Comparison of ENCODE assay signal across 13 mouse cellular contexts in genomic region chr3:105099526-105100269, GRCm38 (mm10). TPM values are rescaled to one million over a fixed set of nuclear protein-coding genes. Genes with fewer than 3 reads are reported as not detected.
A peak's percentile ranks its signal among the peaks of the same experiment; 100 is the strongest.
DNase-seq lines count a peak whose midpoint lies in the region; ATAC-seq and TF ChIP-seq lines count a peak whose summit lies in the region.
"Had no signal": no experiment of that assay in that cellular context is flagged by ENCODE, and none has a peak within 500 bp of the region (broad histone marks: within the 10 kb centered on the region; RNA-seq: fewer than 3 reads in every experiment).

No protein-coding gene starts in this region.

- no peak overlapping the region for H3K4me3 ChIP-seq in forebrain, embryonic 10.5 days
- no peak overlapping the region for H3K4me3 ChIP-seq in forebrain, embryonic 15.5 days
- no peak overlapping the region for H3K4me3 ChIP-seq in kidney, embryonic 14.5 days (ENCODE audit: low read length)
- H3K4me3 ChIP-seq in left cerebral cortex, adult 2 months = no peak overlapping the region
- H3K4me3 ChIP-seq: intestine, embryonic 15.5 days had no signal

- H3K4me1 ChIP-seq in forebrain, embryonic 10.5 days = peaks cover 15% of the 10 kb centered on the region
- H3K4me1 ChIP-seq in forebrain, embryonic 15.5 days = peaks cover 8% of the 10 kb centered on the region; the same call in 1 of the 2 replicates
- peaks cover 5% of the 10 kb centered on the region for H3K4me1 ChIP-seq in kidney, embryonic 14.5 days (ENCODE audit: control insufficient read depth, insufficient read depth, low read length)

- no peaks in the 10 kb centered on the region for H3K36me3 ChIP-seq in forebrain, embryonic 10.5 days (replicated peaks)
- no peaks in the 10 kb centered on the region for H3K36me3 ChIP-seq in forebrain, embryonic 15.5 days
- no peaks in the 10 kb centered on the region for H3K36me3 ChIP-seq in kidney, embryonic 14.5 days (ENCODE audit: control insufficient read depth, insufficient read depth, low read length)
- H3K36me3 ChIP-seq: intestine, embryonic 15.5 days had no signal

- H3K9ac ChIP-seq in forebrain, embryonic 15.5 days (replicated peaks) = no peak overlapping the region
- H3K9ac ChIP-seq in kidney, embryonic 14.5 days (ENCODE audit: low read depth, low read length) = no peak overlapping the region
- H3K9ac ChIP-seq: intestine, embryonic 15.5 days had no signal

- H3K9me3 ChIP-seq in forebrain, embryonic 10.5 days = no peaks in the 10 kb centered on the region
- no peaks in the 10 kb centered on the region for H3K9me3 ChIP-seq in forebrain, embryonic 15.5 days
- H3K9me3 ChIP-seq in kidney, embryonic 14.5 days (ENCODE audit: control insufficient read depth, low read length) = no peaks in the 10 kb centered on the region
- H3K9me3 ChIP-seq: intestine, embryonic 15.5 days had no signal

- H3K4me2 ChIP-seq in forebrain, embryonic 15.5 days (replicated peaks) = no peak overlapping the region
- H3K4me2 ChIP-seq in kidney, embryonic 14.5 days (replicated peaks; ENCODE audit: low read depth, low read length) = no peak overlapping the region
- H3K4me2 ChIP-seq: intestine, embryonic 15.5 days had no signal

- no peak for TF ChIP-seq CTCF in left cerebral cortex, adult 2 months (IDR thresholded peaks at IDR 0.05)

- peak overlapping the region; percentile 45 for H3K27ac ChIP-seq in forebrain, embryonic 10.5 days
- no peak overlapping the region for H3K27ac ChIP-seq in forebrain, embryonic 15.5 days (replicated peaks)
- peak overlapping the region; percentile 43 for H3K27ac ChIP-seq in kidney, embryonic 14.5 days (ENCODE audit: low read depth, low read length)
- H3K27ac ChIP-seq in left cerebral cortex, adult 2 months = no peak overlapping the region
- H3K27ac ChIP-seq: intestine, embryonic 15.5 days had no signal

- no peak; the same call in 1 of the 2 replicates for ATAC-seq in forebrain, embryonic 15.5 days (replicated peaks)
- peak; percentile 91 for ATAC-seq in kidney, embryonic 14.5 days (ENCODE audit: low FRiP score, low TSS enrichment)
- ATAC-seq: intestine, embryonic 15.5 days had no signal

- H3K27me3 ChIP-seq in forebrain, embryonic 10.5 days (ENCODE audit: poor library complexity, severe bottlenecking) = peaks cover 4% of the 10 kb centered on the region
- H3K27me3 ChIP-seq in forebrain, embryonic 15.5 days = no peaks in the 10 kb centered on the region
- H3K27me3 ChIP-seq in kidney, embryonic 14.5 days (ENCODE audit: control insufficient read depth, insufficient read depth, low read length) = no peaks in the 10 kb centered on the region
- H3K27me3 ChIP-seq: intestine, embryonic 15.5 days had no signal

- WGBS in forebrain, embryonic 10.5 days = 14% methylated on average over 15 of the region's 15 CpGs
- WGBS in forebrain, embryonic 15.5 days = 10% methylated on average over 15 of the region's 15 CpGs
- 13% methylated on average over 15 of the region's 15 CpGs for WGBS in kidney, embryonic 14.5 days

- intact Hi-C loops in left cerebral cortex, adult 2 months (cut with DNase I) = no loop called here

- DNase-seq in forebrain, embryonic 10.5 days (ENCODE audit: extremely low spot score, low spot score) = peak; percentile 25
- DNase-seq in kidney, postnatal 25 days = no peak
- DNase-seq in urinary bladder, postnatal 14 days (ENCODE audit: low spot score) = peak; percentile 11
- no peak for DNase-seq in urinary bladder, adult 2 months (ENCODE audit: low spot score)
- no peak for DNase-seq in left cerebral cortex, adult 2 months (ENCODE audit: extremely low spot score in 1 of 2, low spot score in 2 of 2)
- DNase-seq in adrenal gland, adult 2 months = no peak
- DNase-seq: adrenal gland, postnatal 36 days; cerebellum, postnatal 25 days; lung, adult 2 months had no signal

RNA-seq across cellular contexts. Expression of gene 4930564D02Rik, which starts 33.1 kb away (rescaled TPM):
- not detected in 2 replicates for polyA plus RNA-seq in forebrain, embryonic 10.5 days (2016; fragmentation: Nextera tagmentation; extraction: Ambion mirVana)
- polyA plus RNA-seq in forebrain, embryonic 15.5 days (2015; fragmentation: Nextera tagmentation; extraction: Ambion mirVana) = not detected in 2 replicates
- polyA plus RNA-seq in kidney, embryonic 14.5 days (2014; fragmentation: Nextera tagmentation; extraction: Ambion mirVana) = not detected in 2 replicates
- not detected in 2 replicates for polyA plus RNA-seq in urinary bladder, adult 2 months (2012; rRNA removed)
- not detected for total RNA-seq in left cerebral cortex, adult 2 months (2021)
- not detected for total RNA-seq in adrenal gland, adult 2 months (2021)
- not detected in 2 replicates for polyA plus RNA-seq in adrenal gland, adult 2 months (2012; rRNA removed)
- total RNA-seq: adrenal gland, postnatal 36 days; left cerebral cortex, postnatal 36 days had no signal
- polyA plus RNA-seq: intestine, embryonic 15.5 days; lung, adult 2 months had no signal

RNA-seq across cellular contexts. Expression of gene Cttnbp2nl, which starts 46.8 kb away (rescaled TPM):
- 34.3 and 36.7 TPM in 2 replicates for polyA plus RNA-seq in forebrain, embryonic 10.5 days (2016; fragmentation: Nextera tagmentation; extraction: Ambion mirVana)
- 54.8 and 61.1 TPM in 2 replicates for polyA plus RNA-seq in forebrain, embryonic 15.5 days (2015; fragmentation: Nextera tagmentation; extraction: Ambion mirVana)
- 11.5 and 27.4 TPM in 2 replicates for polyA plus RNA-seq in kidney, embryonic 14.5 days (2014; fragmentation: Nextera tagmentation; extraction: Ambion mirVana)
- polyA plus RNA-seq in urinary bladder, adult 2 months (2012; rRNA removed) = 4.0 and 7.9 TPM in 2 replicates
- 10 to 100 TPM; 23.8 to 27.9 TPM for total RNA-seq in left cerebral cortex, adult 2 months (2021)
- total RNA-seq in adrenal gland, adult 2 months (2021) = 10 to 100 TPM; 17.3 to 23.7 TPM
- polyA plus RNA-seq in adrenal gland, adult 2 months (2012; rRNA removed) = 2.1 and 2.8 TPM in 2 replicates

Comparison
In these comparisons a context has a peak if more than half of its experiments do, and no peak if none do; other contexts are left out.
1. DNase-seq: peak in forebrain, embryonic 10.5 days (single experiment) and urinary bladder, postnatal 14 days (single experiment); none in kidney, postnatal 25 days (0 of 2), urinary bladder, adult 2 months (single experiment), left cerebral cortex, adult 2 months (0 of 2) and adrenal gland, adult 2 months (single experiment).
2. H3K27ac ChIP-seq: peak in forebrain, embryonic 10.5 days (single experiment) and kidney, embryonic 14.5 days (single experiment); none in forebrain, embryonic 15.5 days (single experiment) and left cerebral cortex, adult 2 months (single experiment).